Mouse (Mus musculus) cerebral cortex, adult 2 months (tissue): Measurements from ENCODE around the gene Vti1a.

Experiments
- WGBS: fragments of 180-500 bp; shearing (Covaris S2); methylation state at CpG from one replicate; pipeline ENCODE4 v1.1.7; 2018; 5-methylcytosine and 5-hydroxymethylcytosine counted together

Gene Vti1a

GRCm38 (mm10) chr19:55622821-55623220 is 306.7 kb downstream of the Vti1a start:
- 84% methylated on average over 18 of the region's 18 CpGs for WGBS

DNA sequence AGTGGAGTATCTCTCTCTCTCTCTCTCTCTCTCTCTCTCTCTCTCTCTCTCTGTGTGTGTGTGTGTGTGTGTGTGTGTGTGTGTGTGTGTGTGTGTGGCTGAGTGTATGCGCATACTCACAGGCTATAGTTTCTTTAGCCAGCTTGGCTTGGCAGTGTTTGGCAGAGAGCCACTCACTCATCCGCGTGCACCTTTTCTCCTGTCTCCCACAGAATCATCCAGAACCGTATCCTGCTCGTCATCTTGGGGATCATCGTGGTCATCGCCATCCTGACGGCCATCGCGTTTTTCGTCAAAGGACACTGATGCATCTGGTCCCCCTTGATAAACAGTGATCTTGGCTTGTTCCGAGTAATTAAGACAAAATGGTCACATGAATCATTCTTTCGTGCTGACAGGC is 307.5 kb downstream of the Vti1a start:
- WGBS = 81% methylated on average over 13 of the region's 13 CpGs

GRCm38 (mm10) chr19:55626483-55626882 is 310.4 kb downstream of the Vti1a start:
- WGBS = 66% methylated on average over 16 of the region's 16 CpGs

GRCm38 (mm10) chr19:55626952-55627351 is 310.9 kb downstream of the Vti1a start:
- 83% methylated on average over 12 of the region's 12 CpGs for WGBS

GRCm38 (mm10) chr19:55635488-55635887 is 319.4 kb downstream of the Vti1a start:
- WGBS = 82% methylated on average over 15 of the region's 15 CpGs

GRCm38 (mm10) chr19:55640251-55640650 is 324.2 kb downstream of the Vti1a start:
- WGBS = 90% methylated on average over 6 of the region's 6 CpGs

- 85% methylated on average over 2 of the region's 2 CpGs for WGBS
These were observed 325.8 kb downstream of the Vti1a start for GRCm38 (mm10) chr19:55641891-55642290.

- 91% methylated on average over 11 of the region's 11 CpGs for WGBS
These were observed 326.3 kb downstream of the Vti1a start for GRCm38 (mm10) chr19:55642361-55642760.

DNA sequence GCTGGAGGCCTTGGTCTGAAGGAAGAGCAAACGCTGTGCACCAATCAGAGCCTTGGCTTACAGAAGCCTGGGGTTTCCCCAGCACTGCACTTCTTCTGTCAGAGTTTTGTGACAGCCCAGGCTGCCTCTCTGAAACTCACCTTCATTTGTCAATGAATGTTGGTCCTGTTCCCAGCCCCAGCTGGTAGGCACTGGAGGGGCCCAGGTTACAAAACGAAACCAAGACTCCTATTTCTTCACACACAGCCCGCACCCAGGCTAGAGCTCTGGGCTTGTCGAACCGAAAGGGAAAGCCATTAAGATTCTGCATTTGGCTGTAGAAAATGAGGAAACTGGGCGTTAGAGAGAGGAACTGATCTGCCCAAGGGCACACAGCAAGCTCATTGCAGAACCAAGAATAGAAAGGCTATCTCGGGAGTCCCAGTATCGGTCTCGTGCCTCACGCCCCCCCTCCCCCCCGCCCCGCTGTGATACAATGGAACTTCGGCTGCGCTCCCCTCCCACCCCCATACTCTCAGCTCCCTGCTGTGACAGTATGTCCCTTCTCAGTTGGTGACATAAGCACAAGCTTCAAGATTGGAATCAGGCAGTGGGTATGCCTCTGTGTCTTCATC is 327.3 kb downstream of the Vti1a start:
- 9% methylated on average over 14 of the region's 14 CpGs for WGBS

- WGBS = 72% methylated on average over 13 of the region's 13 CpGs
These were observed 327.8 kb downstream of the Vti1a start for GRCm38 (mm10) chr19:55643931-55644330.

DNA sequence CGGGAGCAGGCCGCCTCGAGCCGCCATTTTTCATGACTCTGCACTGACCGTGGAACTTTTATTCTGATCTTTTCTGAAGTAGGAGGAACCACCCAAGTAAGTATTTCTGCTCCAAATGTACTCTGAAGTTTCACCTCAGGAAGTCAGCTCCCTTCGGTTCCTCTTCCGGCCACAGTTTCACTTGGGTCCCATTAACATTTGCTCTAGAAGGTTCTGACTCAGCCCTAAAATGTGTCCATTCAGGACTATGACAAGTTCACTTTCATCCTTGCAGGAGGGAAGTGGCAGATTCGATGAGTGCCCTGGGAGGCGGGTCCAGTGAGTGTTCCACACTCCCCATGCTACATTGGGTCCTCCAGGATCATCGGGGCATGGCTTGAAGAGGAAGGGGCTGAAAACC is 333.3 kb downstream of the Vti1a start:
- 91% methylated on average over 10 of the region's 10 CpGs for WGBS

DNA sequence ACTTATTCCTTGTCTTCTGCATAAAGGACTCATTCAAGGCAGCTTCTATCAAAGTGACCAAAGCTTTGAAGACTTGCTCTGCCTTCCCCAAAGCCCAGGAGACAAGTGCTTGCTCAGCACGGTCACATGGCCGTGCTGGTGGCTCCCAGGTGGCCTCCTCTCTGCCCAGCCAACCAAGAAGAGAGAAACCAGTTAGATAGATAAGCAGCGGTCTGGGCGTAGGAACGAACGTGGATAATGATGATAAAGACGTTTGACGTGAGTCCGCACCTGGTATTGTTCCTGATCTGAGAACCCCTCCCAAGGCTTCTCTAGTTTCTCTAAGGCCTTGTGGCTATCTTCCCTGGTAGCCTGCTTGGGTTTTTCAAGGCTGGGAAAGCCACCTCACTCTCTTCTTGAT is 334.9 kb downstream of the Vti1a start:
- WGBS = 97% methylated on average over 9 of the region's 9 CpGs

GRCm38 (mm10) chr19:55652693-55653265 is 336.7 kb downstream of the Vti1a start:
- WGBS = 96% methylated on average over 7 of the region's 7 CpGs

DNA sequence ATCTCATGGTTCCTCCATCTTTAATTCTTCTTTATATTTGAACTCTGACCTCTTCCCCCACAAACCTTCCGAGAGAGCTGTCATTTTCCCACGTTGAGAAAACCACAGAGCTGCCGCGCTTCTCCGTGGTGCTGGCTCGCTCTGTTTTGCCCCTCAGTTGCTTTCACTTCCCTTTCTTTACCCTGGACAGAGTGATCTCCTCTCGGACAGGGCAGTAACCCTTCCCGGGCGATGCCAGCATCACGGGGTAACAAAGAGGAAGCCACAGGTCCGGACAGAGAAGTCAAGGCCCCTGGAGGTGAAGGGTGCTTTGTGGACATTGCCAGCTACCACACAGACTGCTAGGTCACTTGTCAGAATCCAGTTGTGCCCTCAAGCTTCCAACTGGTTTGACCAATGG is 344.1 kb downstream of the Vti1a start:
- 90% methylated on average over 11 of the region's 11 CpGs for WGBS

DNA sequence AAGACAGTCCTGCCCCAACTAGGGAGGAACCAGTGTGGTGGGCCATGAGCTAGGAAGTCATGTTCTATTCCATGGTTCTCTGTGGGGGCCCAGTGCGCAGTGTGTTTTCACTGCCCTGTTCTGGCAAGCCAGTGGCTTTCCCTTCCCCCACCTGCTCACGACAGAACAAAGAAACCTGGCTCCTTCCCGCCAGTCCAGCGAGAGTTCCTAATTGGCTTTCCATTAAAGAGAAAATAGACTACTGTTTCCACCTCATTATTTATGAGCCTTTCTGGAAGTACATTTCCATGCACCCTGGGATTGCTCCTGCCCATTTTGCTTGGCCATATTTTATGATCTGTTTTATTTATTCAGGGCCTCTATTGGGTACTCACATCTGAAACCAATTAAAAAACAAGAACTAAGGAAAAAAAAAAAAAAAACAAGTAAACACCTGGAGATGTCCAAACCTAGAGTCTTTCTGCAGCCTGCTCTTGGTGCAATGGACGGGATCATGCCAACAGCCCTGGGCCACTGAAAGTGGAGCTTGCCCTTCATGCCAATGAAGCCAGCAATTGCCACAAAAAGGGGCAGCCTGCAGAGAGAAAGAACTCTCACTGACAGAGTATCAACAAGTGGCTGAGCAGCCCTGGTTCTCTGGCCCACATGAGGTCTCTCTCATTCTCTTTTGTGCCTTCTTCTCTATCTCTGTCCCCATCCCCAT is 346.6 kb downstream of the Vti1a start:
- 61% methylated on average over 5 of the region's 5 CpGs for WGBS

- 87% methylated on average over 9 of the region's 9 CpGs for WGBS
These were observed 351.7 kb downstream of the Vti1a start for GRCm38 (mm10) chr19:55667787-55668186.

GRCm38 (mm10) chr19:55668896-55669295 is 352.8 kb downstream of the Vti1a start:
- WGBS = 88% methylated on average over 9 of the region's 9 CpGs
